Mouse (Mus musculus) bone marrow, adult 2 months (tissue): ENCODE data around the gene Slc35f6.

Experiments
- CTCF ChIP-seq: fragments of 200-500 bp; IDR thresholded peaks from 2 replicates; pipeline ENCODE4 v1.5.1; 2011; ENCODE audit warnings: low read length, control low read depth; ENCODE audit not compliant: control insufficient read depth, insufficient read depth
- POLR2A ChIP-seq: fragments of 200-500 bp; IDR thresholded peaks from 2 replicates; pipeline ENCODE4 v1.6.1; 2011; ENCODE audit warnings: low read depth, mild to moderate bottlenecking, control low read depth, low read length, borderline replicate concordance; ENCODE audit not compliant: control insufficient read depth

DNA sequence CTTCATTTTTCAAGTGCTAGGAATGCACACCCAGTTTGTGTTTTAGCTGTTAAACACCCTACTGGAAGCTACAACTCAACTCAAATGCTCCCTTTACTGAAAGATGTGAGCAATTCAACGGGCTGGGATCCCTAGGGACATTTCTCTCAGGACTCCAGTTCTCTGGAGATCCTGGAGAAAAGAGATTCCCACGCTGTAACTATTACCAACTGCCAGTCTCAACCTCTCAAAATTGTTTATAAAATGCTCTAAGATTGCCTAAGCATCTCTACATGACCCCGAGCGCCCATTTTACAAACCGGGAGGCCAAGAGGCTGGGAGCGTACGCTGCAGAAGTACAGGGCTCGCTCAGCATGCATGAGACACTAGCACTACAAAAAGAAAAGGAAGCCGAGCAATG, 337 bp upstream of the Slc35f6 start:
- TF ChIP-seq POLR2A (no peak), CTCF (no peak)
